Mouse (Mus musculus) gonadal fat pad, adult 2 months (tissue): Measurements from ENCODE around the gene Ccdc88b. TPM values are rescaled to one million over a fixed set of nuclear protein-coding genes. Genes with fewer than 3 reads are reported as not detected.
"Not testable (repeated sequence)": the region's sequence is repeated elsewhere in the genome, so short reads cannot be mapped to it uniquely, and the experiment has no call there.

Experiments used
- DNase-seq: peaks from one replicate; pipeline ENCODE4 v3.0.0-alpha.2; 2012; ENCODE audit warnings: low read depth
- polyA plus RNA-seq: library from polyadenylated mRNA; depleted of rRNA; stranded (reverse); fragments of >200 nt; gene quantifications from 2 replicates; pipeline ENCODE4 v1.2.3, GENCODE M21; 2012; rRNA removed

Ccdc88b gene
- 2.9 and 3.1 TPM in 2 replicates for polyA plus RNA-seq

DNA sequence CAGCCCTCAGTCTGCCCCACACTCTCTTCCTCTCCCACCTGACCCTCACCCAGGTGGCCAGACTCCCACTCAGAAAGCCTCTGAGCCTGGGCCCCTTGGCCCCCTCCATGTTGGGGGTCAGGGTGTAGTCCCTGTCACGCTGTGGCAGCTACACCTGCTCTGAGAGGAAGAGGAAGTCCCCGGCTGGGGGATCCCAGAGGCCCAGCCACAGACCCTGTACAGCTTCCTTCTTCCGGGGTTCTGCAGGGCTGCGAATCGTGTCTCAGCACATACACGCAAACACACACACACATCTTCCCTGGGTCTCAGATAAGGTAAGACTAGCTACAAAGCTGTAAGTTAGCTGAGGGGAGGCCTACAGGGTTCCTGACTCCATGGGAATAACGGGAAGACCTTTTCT is at the start of gene Ccdc88b:
Gene Ccdc88b (minus strand): TSS at position 181 of the 400 bp plus-strand sequence.
- DNase-seq, result no peak

DNA sequence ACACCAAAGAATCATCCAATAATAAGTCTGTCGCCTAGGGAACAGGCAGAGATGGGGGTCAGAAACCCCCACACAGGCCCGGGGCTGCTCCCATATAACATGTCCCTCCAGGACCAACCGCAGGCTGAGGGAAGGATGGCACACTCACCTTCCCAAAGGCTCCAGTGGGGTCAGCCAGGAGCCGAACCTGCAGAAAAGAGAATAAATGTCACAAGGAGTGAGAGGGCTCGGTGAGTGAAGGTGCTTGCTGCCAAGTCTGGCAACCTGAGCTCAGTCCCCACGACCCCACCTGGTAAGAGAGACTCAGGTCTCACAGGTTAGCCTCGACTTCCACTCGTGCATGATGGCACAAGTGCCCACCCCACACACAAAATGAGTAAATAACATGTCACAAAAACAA is 49.1 kb upstream of the Ccdc88b start:
- no peak for DNase-seq

DNA sequence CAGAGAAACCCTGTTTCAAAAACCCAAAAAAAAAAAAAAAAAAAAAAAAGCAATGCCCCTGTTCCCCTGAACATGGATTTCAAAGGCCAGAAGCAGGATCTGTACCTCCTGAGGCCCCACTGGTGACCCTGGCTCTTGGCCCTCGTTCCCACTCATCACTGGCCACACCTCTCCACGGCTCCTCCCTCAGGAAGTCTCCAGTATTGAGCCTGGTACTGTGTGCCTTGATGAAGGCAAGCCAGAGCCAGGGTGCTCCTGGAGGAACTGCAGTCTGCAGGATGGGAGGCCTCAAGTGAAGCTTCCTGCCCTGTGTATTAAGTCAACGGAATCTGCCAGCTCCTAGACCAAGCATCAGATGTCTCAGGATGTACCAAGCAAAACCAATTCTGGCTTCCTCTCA is 48.2 kb upstream of the Ccdc88b start:
- DNase-seq, result no peak

DNA sequence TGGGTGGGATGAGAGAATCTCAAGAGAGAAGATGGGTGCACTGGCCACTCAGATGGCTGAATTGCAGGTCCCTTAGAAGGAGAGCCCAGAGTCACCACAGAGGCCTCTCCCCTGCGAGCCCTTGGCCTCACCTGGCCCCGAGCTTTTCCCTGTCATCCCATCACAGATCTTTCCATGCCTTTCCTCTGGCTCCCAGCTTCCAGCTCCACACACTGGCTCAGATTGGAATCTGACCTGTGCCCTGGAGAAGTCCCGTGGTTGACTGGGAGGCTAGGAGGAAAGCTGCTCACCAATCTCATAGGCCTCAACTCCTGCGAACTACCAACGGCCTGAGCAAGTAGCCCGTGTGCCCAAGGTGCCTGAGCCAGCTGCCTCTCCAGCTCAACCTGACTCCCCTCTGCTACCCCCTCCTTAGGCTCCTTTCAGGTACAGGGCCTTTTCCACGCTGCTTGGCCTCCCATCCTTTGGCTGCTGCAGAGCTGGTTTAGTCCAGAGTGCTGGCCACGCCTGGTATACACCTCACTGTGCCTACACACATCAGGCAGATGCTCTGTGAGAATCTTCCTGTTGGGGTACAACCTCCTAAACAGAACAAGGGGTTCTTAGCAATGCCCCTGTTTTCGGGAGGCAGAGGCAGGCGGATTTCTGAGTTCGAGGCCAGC is 47.6 kb upstream of the Ccdc88b start:
- no peak for DNase-seq

DNA sequence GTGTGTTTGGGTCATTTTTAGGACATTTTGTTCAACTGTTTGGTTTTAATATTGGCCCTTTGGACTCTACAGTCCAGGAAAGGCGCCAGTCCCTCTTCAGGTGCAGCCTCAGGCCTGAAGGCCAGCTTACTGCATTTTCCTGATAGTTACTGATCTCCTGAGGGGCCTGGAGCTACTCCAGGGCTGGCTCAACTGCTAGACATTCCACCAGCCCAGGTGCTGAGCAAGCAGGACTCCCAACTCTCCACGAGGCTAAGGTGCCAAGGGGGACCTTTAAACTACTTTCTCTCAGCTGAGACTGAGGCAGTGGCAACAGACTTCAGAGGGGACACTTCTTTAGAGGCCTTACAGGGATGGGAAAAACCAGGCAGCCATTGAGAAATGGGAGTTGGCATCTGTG is 46.8 kb upstream of the Ccdc88b start:
- DNase-seq, result no peak

DNA sequence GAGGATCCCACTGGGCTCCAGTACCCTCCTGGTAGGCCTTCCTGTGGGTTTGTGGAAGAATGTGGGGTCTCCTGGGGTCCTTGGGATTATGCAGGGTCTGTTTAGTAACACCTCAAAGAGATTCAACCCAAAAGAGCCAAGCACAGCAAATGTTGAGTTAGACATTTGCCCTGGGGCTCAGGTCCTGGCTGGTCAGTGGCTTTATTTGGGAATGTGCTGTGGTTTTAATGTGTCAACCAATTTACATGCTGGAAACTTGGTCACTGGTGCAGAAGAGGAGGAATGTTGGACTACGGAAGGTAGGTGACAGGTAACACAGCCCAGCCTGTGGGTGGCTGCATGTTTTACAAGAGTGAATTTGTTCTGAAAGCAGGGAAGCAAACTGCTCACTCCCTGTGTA is 45.0 kb upstream of the Ccdc88b start:
- no peak for DNase-seq

DNA sequence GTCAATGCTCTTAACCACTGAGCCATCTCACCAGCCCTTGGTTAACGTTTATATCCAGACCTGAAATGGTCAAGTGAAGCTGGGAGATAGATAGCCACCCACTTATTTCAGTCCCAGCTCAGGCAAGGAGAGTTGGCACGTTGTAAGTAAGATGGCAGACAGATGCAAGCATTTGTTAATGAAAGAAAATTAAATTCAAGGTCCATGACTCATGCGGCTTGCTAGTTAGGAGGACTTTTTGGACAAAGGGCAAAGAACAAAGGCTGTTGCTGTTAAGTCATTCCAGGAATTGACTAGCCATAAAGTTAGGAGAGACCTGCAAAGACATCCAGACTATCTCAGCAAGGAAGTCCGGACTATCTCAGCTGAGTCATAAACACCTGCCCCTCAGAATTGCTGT is 41.6 kb upstream of the Ccdc88b start:
- no peak for DNase-seq

DNA sequence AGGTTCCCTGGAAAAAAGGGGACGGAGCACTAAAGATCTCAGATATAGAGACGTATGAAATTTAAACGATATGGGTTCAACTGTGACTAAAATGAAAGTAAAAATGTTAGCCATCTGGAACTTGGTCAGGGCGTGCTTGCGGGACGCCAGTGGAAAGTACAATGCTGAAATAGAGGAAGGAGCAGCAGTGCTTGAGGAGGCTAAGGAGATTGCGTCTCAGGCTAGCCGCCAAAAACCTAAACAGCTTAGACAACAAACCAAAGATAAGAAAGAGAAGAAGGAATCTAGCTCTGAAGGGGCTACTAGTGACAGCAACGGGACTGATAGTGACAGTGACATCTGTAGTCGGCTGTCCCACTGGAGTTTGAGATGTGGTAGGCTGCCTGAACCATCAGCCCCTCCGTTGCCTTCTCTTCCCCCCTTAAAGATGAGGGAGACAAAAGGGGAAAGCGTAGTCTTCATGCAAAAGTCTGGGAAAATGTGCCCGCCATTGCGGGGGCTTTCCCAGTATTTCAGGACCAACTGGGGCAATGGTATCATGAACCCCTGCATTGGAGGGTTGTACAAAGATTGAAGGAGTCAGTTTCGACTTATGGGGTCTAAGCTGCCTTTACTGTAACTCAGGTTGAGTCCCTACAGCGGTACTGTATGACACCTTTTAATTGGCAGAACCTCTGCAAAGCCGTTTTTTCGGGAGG is 37.7 kb upstream of the Ccdc88b start:
- DNase-seq, result not testable (repeated sequence)

DNA sequence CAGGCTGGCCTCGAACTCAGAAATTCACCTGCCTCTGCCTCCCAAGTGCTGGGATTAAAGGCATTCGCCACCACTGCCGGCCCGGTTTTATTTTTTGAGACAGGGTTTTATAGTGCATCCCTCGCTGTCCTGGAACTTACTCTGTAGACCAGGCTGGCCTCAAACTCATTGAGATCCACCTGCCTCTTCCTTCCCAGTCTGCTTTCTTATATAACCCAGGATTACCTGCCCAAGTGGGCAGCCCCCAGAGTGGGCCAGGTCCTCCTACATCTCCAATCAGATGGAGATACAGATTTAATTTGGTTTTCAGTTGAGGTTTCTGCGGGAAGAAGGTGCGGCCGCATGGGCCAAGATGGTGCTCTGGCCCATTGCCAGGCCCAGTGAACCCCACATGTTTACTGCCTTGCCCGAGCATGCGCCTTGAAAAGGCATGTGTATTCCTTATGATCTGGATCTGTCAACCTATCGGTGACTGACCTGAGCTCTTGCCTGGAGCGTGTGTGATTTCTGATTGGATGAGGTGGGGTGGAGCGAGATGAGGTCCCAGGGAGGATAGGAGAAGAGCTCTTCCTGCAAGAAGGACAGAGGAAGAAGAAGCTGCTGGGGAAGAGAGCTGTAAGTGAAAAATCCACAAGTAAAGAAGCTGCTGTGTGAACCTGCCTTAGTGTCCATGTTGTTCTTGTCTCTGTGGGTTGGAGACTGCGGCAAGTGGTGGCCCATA is 35.9 kb upstream of the Ccdc88b start:
- DNase-seq, result no peak

DNA sequence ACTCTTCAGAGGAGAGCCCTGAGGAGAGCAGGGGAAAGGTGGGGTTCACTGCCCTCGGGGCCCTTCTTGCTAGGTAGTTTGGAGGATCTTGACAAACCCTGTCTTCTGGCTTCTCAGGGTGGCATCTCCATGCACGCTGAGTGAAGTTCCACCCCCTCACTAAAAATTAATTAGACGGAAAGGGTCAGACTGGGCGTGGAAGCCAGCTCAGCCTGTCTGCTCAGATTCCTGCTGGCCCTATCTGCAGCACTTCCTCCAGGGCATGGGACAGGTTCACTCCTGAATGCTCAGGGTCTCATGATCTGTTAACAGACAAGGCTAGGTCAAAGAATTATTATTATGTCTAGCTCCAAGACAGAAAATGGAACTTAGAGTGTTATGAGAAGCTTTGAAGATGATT is 34.5 kb upstream of the Ccdc88b start:
- DNase-seq, result no peak

DNA sequence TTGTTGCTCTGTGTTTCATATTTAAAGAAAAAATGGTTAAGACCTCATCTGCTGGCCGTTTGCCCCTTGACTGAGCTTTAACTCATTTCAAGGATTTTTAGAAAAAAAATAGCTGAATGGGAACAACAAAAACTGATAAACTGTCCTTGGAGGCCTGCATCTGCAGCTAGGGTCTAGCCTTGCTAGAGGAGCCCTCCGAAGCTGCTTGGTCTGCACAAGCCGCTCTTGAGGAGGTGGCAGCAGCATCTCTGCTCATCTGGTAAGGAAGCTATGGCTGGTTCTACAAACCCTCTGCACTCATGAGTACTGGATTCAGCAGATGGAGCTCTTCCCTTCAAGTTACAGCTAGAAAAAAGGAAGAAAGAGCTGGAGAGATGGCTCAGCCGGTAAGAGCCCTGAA is 20.0 kb upstream of the Ccdc88b start:
- no peak for DNase-seq

DNA sequence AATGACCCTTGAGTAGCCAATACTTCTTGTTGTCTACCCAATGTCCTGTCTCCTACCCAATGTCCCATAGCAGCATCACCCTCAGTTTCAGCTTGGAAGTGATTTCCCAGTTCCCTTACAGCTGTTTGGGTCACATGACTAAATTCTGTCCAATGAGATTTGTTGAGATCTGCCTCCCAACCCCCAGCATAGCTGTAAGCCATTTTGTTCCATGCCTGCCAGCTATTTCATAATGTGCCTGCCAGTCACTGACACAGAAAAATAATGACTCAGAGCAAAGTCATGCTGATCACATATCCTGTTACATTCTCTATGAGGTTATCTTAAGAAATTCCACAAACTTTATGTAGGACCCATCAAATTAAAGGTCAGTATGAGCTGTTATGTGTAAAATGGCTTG is 18.8 kb upstream of the Ccdc88b start:
- DNase-seq, result no peak

DNA sequence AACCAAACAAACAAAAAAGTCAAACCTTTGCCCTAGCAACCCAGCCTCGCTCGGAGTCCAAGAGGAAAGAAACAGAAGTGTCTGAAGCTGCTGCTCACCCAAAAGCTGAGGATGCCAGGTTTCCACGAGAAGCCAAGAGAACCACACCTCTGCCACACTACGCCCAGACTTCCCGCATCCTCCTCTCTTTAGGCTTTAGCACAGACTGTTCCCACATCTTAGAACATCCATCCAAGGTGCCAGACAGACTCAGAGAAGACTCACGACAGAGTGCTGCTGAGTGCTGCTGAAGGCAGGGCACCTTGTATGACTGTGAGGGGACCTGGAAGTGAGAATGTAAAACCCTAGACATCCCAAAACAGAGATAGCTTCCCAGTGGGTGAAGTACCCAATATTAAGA is 17.8 kb upstream of the Ccdc88b start:
- DNase-seq, result no peak

DNA sequence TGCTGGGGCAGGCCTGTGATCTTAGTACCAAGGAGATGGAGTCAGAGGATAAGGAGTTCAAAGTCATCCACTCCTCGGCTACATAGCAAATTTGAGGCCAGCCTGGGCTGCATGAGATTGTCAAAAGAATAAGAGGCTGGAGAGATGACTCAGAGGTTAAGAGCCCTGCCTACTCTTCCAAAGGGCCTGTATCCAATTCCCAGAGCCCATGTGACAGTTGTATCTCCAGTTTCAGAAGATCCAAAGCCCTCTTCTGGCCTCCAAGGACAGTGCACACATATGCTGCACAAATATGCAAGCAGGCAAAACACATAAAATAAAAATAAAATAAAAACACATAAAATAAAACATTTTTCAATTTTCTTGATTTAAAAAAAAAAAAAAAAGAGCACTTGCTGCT is 16.2 kb upstream of the Ccdc88b start:
- DNase-seq, result no peak

DNA sequence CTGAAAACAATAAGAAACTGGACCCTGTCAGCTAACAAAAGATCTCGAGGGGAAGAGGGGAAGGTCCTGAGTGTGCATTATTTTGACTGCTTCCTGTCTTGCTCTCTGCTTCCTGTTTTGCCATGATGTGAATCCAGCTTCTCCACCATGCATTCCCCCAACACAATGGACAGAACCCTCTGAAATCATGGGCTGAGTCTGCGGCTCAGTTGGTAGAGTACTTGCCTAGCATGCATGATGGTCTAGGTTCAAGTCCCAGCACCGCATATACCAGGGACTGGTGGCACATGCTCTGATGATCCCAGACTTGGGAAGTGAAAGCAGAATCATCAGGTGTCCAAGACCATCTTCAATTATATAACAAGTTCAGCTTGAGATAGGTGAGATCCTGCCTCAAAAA is 14.7 kb upstream of the Ccdc88b start:
- no peak for DNase-seq

DNA sequence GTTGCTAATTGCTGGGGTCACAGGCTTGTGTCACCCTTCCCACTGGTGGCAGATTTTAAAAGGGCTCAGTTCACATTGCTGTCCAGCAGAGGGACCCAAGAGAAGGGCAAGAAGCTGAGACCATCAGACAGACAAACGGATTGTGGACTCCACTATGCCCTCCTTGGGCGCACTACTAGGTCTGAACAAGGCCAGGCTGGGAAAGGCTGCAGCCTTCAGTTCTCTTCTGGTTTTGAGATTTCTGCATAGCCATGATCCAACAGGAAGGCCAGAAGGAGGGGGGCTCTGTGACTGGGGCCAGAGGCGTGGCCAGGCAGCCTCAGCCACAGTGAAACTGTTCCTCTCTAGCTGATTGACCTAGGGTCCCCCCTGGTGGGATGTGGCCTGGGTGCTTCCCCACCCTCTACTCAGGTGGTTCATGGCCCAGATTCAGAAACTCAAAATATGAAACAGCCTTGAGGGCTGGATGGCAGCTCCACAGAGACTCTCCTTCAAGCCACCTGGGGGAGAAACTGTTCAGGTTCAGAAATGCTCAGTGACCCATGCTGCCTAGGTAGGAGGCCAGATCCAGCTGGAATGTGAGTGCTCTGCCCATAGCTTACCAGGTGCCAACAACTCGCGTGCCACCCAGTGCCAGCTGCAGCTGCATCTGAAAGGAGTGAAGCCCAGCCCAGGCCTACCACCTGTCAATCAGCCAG is 13.7 kb upstream of the Ccdc88b start:
- DNase-seq, result no peak

DNA sequence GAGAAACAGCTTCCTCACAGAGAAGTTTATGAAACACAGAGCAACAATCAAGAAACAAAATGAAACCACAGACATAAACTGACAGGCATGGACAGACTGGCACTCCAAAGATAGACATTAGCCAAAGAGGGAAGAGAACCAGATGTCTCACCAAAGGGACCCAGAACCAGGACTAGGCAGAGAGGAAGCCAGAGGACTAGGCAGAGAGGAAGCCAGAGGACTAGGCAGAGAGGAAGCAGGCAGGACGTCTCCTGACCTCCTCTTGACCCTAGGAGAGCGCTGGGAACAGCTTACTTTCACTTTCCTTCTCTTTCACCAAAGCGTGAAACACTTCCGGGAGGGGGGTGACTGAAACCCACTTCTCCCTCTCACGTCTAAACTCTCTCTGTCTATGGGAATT is 11.3 kb upstream of the Ccdc88b start:
- no peak for DNase-seq

DNA sequence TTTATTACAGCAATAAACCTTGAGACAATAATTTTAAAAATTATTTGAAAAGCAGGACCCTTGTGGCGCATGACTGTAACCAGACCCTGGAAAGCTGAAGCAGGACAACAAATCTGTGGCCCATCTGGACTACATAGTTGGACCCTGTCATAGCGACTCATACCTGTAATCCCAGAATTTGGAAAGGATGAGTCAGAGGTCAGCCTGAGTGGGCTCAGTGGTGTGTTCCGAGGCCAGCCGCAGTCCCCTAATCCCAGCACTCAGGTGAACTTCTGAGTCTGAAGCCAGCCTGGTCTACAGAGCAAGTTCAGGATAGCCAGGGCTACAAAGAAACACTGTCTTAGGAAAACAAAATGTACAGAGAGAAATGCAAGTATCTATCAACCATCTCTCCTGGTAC is 3.4 kb upstream of the Ccdc88b start:
- DNase-seq, result no peak

DNA sequence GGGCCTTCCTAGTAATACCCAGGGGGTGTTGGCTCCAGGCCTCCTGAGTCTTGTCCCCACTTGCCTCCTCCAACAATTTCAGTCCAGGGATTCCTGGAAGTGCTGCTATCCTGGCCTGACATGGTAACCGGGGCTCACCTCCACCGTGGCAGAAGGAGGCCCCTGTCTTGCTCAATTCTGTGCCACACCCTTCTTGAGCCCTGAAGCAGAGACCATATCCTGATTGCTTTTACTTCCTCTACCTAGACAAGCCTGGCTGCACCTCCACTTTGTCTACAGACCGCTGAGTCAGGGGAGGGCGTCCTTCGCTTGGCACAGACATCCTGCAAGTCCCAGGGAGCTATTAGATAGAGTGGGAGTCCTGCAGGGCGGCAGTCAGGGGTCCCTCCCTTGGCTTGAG is 2.7 kb upstream of the Ccdc88b start:
- no peak for DNase-seq

DNA sequence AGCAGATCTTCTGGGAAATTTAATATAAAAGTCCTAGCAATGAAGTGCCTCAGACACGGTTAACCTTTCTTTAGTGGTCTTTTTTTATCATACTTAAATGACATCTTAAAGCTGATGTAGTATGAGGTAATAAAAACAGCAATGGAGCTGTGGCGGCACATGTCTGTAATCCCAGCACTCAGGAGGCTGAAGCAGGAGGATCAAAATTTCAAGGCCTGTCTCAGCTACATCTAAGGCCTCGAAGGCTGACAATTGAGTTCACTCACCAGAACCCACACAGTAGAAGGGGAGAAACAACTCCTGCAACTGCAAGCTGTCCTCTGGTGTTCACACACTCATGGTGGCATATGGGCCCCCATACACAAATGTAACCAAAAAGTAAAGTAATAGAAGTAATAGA is 2.0 kb upstream of the Ccdc88b start:
- no peak for DNase-seq

DNA sequence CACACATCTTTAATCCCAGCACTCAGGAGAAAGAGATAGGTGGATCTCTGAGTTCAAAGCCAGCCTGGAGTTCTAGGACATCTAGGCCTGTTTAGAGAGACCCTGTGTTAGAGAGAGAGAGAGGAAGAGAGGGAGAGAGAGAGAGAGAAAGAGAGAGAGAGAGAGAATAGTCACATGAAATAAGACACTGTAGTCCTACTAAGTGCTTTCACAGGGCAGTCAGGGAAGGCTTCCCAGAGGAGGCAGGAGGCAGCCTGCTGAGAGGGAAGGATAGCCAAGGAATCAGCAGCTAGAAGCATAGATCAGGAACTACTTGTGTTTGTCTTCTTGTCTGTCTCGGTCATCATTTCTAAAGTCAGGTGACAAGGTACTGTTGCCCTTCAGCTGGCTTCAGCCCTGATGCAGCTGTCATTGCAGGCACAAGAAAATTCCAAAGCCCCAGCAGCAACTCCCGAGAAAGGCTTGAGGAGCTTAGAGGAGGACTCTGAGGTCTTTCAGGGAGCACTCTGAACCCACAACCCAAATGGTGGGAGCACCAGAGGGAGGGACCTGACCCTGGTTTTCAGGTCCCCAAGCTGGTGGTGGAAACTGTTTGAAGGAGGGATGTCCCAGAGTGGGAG is 1.1 kb upstream of the Ccdc88b start:
- no peak for DNase-seq

DNA sequence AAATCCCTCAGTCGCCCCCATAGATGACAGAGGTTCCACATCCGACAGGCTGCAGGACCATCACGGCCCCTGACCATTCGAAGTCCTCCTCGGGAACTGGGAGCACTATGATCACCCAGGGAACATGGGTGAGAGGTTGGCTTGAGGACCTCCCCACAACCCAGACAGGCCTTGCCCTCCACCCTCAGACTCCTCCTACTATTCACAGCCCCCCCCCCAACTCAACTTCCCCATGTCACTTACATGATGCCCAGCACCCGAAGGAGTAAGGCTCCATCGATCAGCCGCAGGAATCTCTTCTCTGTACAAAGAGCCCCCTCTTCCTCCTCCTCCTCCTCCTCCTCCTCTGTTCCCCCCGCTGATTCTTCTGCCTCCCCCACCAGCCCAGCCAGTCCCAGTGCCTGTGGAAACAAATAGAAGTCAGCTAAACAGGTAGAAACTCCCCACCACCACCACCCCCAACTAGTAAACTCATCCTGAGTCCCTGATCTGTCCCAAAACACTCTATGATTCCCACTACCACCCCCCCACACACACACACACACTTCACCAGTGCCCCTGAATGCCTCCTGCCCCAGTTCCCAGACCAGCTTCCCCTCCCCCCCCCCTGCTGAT is 513 bp downstream of the Ccdc88b start:
- no peak for DNase-seq
